Mouse (Mus musculus) lung, postnatal 0 days (tissue): ENCODE results near the gene Slc25a43.

Source experiments
- CTCF ChIP-seq: IDR thresholded peaks from 2 replicates; pipeline ENCODE4 v1.5.1; 2016; ENCODE audit warnings: antibody characterized with exemption, mild to moderate bottlenecking
- EP300 ChIP-seq: IDR thresholded peaks from 2 replicates; pipeline ENCODE4 v1.6.1; 2016; ENCODE audit warnings: antibody characterized with exemption, mild to moderate bottlenecking, control low read depth

DNA sequence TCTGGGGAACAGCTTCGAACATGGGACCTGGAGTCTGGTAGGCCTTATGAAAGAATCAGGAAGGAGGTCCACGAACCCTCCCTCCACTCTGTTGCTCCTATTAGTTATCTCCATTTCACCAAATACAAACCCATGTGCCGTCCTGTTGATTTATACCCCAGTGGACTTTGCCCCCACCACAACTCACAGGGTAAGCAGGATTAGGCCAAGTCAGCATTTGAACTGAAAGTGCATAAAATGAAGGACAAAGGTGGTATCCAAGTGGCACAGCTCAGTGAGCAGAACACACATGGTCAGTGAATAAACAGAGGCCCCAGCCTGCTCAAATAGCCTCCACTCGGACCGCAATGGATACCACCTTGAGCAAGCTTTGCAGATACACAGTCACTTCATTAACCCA lies 18.8 kb downstream of the Slc25a43 start:
- TF ChIP-seq CTCF (no peak), EP300 (no peak)
